Mouse (Mus musculus) hindbrain, embryonic 11.5 days (tissue): ENCODE data around the gene Olfr1496. TPM values are rescaled to one million over a fixed set of nuclear protein-coding genes. Genes with fewer than 3 reads are reported as not detected.
"Not testable (repeated sequence)": the region's sequence is repeated elsewhere in the genome, so short reads cannot be mapped to it uniquely, and the experiment has no call there.

ENCODE experiments used
- ATAC-seq: fragments of 200-750 bp; cut with Nextera tagmentation; 2 replicates; pipeline ENCODE4 v1.8.0; 2017; ENCODE audit warnings: mild to moderate bottlenecking, moderate TSS enrichment, moderate library complexity; ENCODE audit not compliant: low FRiP score
- DNase-seq: peaks from one replicate; pipeline ENCODE4 v3.0.0-alpha.2; 2015; ENCODE audit warnings: low spot score
- H3K27ac ChIP-seq: fragments of 300-500 bp; sonication (generic); 2 replicates; pipeline ENCODE4 v1.5.1; 2014; ENCODE audit warnings: mild to moderate bottlenecking, low read depth, low read length
- H3K27me3 ChIP-seq: fragments of 300-500 bp; sonication (generic); 2 replicates; pipeline ENCODE4 v1.6.1; 2014; ENCODE audit warnings: mild to moderate bottlenecking, low read length, moderate library complexity, mixed read lengths; ENCODE audit not compliant: control insufficient read depth, insufficient read depth
- H3K36me3 ChIP-seq: fragments of 300-500 bp; sonication (generic); 2 replicates; pipeline ENCODE4 v1.6.1; 2014; ENCODE audit warnings: mild to moderate bottlenecking, low read length, moderate library complexity, mixed read lengths; ENCODE audit not compliant: control insufficient read depth, insufficient read depth
- H3K4me1 ChIP-seq: fragments of 300-500 bp; sonication (generic); replicated peaks from 2 replicates; pipeline ENCODE4 v1.6.1; 2014; ENCODE audit warnings: low read length, mixed read lengths; ENCODE audit not compliant: control insufficient read depth, insufficient read depth
- H3K4me2 ChIP-seq: fragments of 300-500 bp; sonication (generic); replicated peaks from 2 replicates; pipeline ENCODE4 v1.6.1; 2014; ENCODE audit warnings: mild to moderate bottlenecking, low read depth, low read length
- H3K4me3 ChIP-seq: fragments of 300-500 bp; sonication (generic); 2 replicates; pipeline ENCODE4 v1.5.1; 2014; ENCODE audit warnings: low read depth, low read length
- H3K9ac ChIP-seq: fragments of 300-500 bp; sonication (generic); 2 replicates; pipeline ENCODE4 v1.6.1; 2014; ENCODE audit warnings: low read depth, low read length
- H3K9me3 ChIP-seq: fragments of 300-500 bp; sonication (generic); 2 replicates; pipeline ENCODE4 v1.6.1; 2016; ENCODE audit warnings: low read length; ENCODE audit not compliant: control insufficient read depth
- WGBS: fragments of 180-500 bp; shearing (Covaris S2); extraction: QIAGEN DNeasy Blood & Tissue Kit; methylation state at CpG from one replicate; pipeline ENCODE4 v1.1.7; 2014; 5-methylcytosine and 5-hydroxymethylcytosine counted together
- polyA plus RNA-seq: library from polyadenylated mRNA; unstranded; fragments of >200 nt; fragmentation: Nextera tagmentation; extraction: Ambion mirVana; gene quantifications from 2 replicates; pipeline ENCODE4 v1.2.1, GENCODE M21; 2014

Olfr1496 gene
- not detected in 2 replicates for polyA plus RNA-seq

- Histone ChIP-seq H3K4me2 (no peak within 1 kb of the TSS), H3K27me3 (no peaks in the 10 kb centered on the region), H3K9me3 (no peaks in the 10 kb centered on the region), H3K4me1 (no peaks in the 10 kb centered on the region), H3K4me3 (no peak within 1 kb of the TSS), H3K36me3 (no peaks in the 10 kb centered on the region), H3K9ac (no peak within 1 kb of the TSS), H3K27ac (no peak within 1 kb of the TSS)
- DNase-seq (no peak), ATAC-seq (no peak)
- 85% methylated on average over 1 of the region's 1 CpGs for WGBS
Measured at GRCm38 (mm10) chr19:13777578-13777977, at the start of gene Olfr1496. Gene Olfr1496 (plus strand): TSS chr19:13777878.

- DNase-seq, result no peak
- Histone ChIP-seq H3K4me3 (no peak within 1 kb of the TSS), H3K27ac (no peak within 1 kb of the TSS), H3K36me3 (no peaks in the 10 kb centered on the region), H3K27me3 (no peaks in the 10 kb centered on the region), H3K4me2 (no peak within 1 kb of the TSS), H3K4me1 (no peaks in the 10 kb centered on the region), H3K9me3 (no peaks in the 10 kb centered on the region), H3K9ac (no peak within 1 kb of the TSS)
- WGBS, result 93% methylated on average over 4 of the region's 4 CpGs
- no peak for ATAC-seq
Measured at GRCm38 (mm10) chr19:13739428-13739827, 38.2 kb upstream of the Olfr1496 start, which contains the start of gene Olfr1494. Gene Olfr1494 (plus strand): TSS chr19:13739728.

GRCm38 (mm10) chr19:13749366-13749765 lies 28.3 kb upstream of the Olfr1496 start:
- Histone ChIP-seq H3K9ac (no peak overlapping the region), H3K9me3 (no peaks in the 10 kb centered on the region), H3K4me3 (no peak overlapping the region), H3K27me3 (no peaks in the 10 kb centered on the region), H3K36me3 (no peaks in the 10 kb centered on the region), H3K27ac (no peak overlapping the region), H3K4me1 (no peaks in the 10 kb centered on the region), H3K4me2 (no peak overlapping the region)
- ATAC-seq (no peak), DNase-seq (no peak)
- 100% methylated on average over 1 of the region's 1 CpGs for WGBS

- DNase-seq (no peak), ATAC-seq (no peak)
- Histone ChIP-seq H3K27ac (no peak within 1 kb of the TSS), H3K4me1 (no peaks in the 10 kb centered on the region), H3K4me2 (no peak within 1 kb of the TSS), H3K36me3 (no peaks in the 10 kb centered on the region), H3K27me3 (no peaks in the 10 kb centered on the region), H3K9me3 (no peaks in the 10 kb centered on the region), H3K9ac (no peak within 1 kb of the TSS), H3K4me3 (no peak within 1 kb of the TSS)
- 86% methylated on average over 3 of the region's 3 CpGs for WGBS
Measured at GRCm38 (mm10) chr19:13764306-13764705, 13.4 kb upstream of the Olfr1496 start, which contains the start of gene Olfr1495. Gene Olfr1495 (plus strand): TSS chr19:13764606.

GRCm38 (mm10) chr19:13768565-13769276 lies 9.0 kb upstream of the Olfr1496 start:
- no peak overlapping the region for H3K4me2 ChIP-seq
- H3K9ac ChIP-seq, result no peak overlapping the region
- no peak overlapping the region for H3K4me3 ChIP-seq
- no peak overlapping the region for H3K27ac ChIP-seq
- DNase-seq, result no peak
- WGBS, result 92% methylated on average over 9 of the region's 9 CpGs
- no peaks in the 10 kb centered on the region for H3K36me3 ChIP-seq
- no peaks in the 10 kb centered on the region for H3K27me3 ChIP-seq
- H3K9me3 ChIP-seq, result no peaks in the 10 kb centered on the region
- ATAC-seq, result no peak
- no peaks in the 10 kb centered on the region for H3K4me1 ChIP-seq

- Histone ChIP-seq H3K36me3 (no peaks in the 10 kb centered on the region), H3K9me3 (no peaks in the 10 kb centered on the region), H3K27me3 (no peaks in the 10 kb centered on the region), H3K4me3 (no peak within 1 kb of the TSS), H3K4me2 (no peak within 1 kb of the TSS), H3K27ac (no peak within 1 kb of the TSS), H3K4me1 (no peaks in the 10 kb centered on the region), H3K9ac (no peak within 1 kb of the TSS)
- ATAC-seq, result no peak
- no peak for DNase-seq
Measured at GRCm38 (mm10) chr19:13798102-13798501, 20.4 kb downstream of the Olfr1496 start, which contains the start of gene Olfr1497. Gene Olfr1497 (minus strand): TSS chr19:13798202.

- not testable (repeated sequence) for H3K4me1 ChIP-seq, H3K9me3 ChIP-seq, H3K4me3 ChIP-seq, H3K27ac ChIP-seq, ATAC-seq, H3K36me3 ChIP-seq, H3K4me2 ChIP-seq, H3K27me3 ChIP-seq, H3K9ac ChIP-seq, DNase-seq
- 68% methylated on average over 1 of the region's 1 CpGs for WGBS
Measured at GRCm38 (mm10) chr19:13805486-13805885, 27.8 kb downstream of the Olfr1496 start.

- Histone ChIP-seq H3K4me1 (no peaks in the 10 kb centered on the region), H3K36me3 (no peaks in the 10 kb centered on the region), H3K4me3 (no peak overlapping the region), H3K9me3 (no peaks in the 10 kb centered on the region), H3K4me2 (no peak overlapping the region), H3K9ac (no peak overlapping the region), H3K27me3 (no peaks in the 10 kb centered on the region), H3K27ac (no peak overlapping the region)
- WGBS, result 66% methylated on average over 2 of the region's 2 CpGs
- no peak for DNase-seq
- no peak for ATAC-seq
Measured at GRCm38 (mm10) chr19:13812823-13813222, 35.1 kb downstream of the Olfr1496 start.

GRCm38 (mm10) chr19:13818827-13819226 lies 41.1 kb downstream of the Olfr1496 start:
- Histone ChIP-seq H3K27ac (no peak overlapping the region), H3K4me2 (no peak overlapping the region), H3K36me3 (no peaks in the 10 kb centered on the region), H3K4me3 (no peak overlapping the region), H3K9ac (no peak overlapping the region), H3K4me1 (no peaks in the 10 kb centered on the region), H3K27me3 (no peaks in the 10 kb centered on the region), H3K9me3 (no peaks in the 10 kb centered on the region)
- WGBS, result 34% methylated on average over 5 of the region's 5 CpGs
- ATAC-seq (no peak), DNase-seq (peak; percentile 1)
